Mouse (Mus musculus): ENCODE results near the gene Sephs2.
"Not testable (repeated sequence)": the region's sequence is repeated elsewhere in the genome, so short reads cannot be mapped to it uniquely, and the experiment has no call there.

Sephs2 gene

DNA sequence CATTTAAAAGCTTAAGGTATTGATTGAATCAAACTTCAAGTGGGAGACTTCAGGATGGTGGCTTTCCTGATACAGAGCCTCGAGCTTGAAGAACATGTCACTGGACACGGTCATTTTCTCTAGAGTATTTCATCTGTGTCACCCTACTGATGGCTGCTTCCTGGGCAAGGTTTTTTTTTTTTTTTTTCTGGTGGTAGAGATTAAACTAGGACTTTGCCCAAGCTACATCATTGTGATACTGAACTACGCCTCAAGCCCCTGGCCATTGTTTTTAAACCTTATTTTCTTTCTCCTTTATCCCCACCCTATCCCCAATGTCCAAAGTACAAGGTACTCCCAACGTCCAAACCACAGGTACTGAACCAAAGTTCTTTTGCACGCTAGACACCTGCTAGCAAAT is 3.2 kb downstream of the Sephs2 start:
- no peak for DNase-seq (ENCODE audit: low read depth, low spot score)

DNA sequence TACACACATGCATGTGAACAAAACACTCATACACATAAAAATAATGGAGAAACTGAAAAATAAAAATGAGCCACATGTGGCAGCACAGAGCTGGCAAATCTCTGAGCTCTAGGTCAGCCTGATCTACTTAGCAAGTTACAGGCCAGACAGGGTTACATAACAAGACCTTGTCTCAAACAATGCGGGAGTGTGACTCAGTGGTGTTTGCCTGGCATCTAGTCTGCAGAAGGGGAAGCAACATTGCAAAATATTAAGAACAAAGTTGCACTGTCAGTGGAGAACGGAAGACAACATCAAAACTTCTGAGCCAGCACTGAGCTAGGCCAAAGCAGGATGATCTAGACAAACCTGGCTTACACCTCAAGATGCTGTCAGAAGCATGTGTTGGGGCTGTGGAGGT is 3.6 kb downstream of the Sephs2 start:
- DNase-seq (ENCODE audit: low read depth, low spot score), result no peak

DNA sequence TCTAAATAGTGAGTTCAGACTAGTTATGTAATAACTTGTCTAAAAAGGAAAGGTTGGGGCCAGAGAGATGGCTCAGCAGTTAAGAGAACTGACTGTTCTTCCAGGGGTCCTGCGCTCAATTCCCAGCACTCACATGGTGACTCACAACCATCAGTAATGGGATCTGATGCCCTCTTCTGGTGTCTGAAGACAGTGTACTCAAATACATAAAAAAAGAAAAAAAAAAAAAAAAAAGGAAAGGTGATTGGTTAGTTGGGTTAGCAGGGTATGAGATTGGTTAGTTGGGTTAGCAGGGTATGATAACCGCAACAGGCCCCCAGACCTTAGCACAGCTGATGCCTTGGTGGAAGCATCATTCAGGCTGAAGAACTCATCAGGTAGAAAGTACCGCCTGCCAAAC is 10.3 kb downstream of the Sephs2 start:
- DNase-seq (ENCODE audit: low read depth, low spot score), result no peak

DNA sequence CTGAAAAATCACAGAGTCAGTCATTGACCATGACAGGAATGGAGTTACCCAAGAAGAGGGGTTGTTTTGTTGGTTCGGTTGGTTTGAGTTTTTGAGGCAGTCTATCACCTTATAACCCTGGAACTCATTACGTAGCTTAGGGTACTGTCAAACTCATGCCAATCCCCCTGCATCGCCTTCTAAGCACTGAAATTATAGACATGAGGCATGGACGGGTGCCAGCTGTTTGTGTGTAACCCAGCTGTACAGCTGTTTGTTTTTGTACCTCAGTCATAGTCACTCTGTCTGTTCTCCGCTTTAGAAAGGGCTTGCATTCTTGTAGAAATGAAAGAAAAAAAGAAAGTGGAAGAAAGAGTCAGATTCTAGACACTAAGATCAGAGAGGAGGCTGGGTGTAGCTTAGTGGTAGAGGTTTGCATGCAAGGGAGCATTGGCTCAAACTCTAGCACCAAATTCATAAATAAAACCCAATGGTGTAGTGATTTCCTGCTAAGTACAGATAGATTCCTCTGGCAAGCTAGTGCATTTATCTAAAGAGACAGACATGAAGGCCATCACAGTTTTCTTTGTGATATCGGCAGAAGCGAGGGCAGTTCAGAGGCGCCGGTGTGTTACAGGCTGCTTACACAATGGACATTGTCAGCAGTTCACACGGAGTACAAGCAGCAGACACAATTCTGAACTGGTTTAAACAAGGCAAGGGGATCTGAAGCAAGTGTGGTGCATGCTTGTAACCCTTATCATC is 11.5 kb downstream of the Sephs2 start:
- no peak for DNase-seq (ENCODE audit: low read depth, low spot score)

DNA sequence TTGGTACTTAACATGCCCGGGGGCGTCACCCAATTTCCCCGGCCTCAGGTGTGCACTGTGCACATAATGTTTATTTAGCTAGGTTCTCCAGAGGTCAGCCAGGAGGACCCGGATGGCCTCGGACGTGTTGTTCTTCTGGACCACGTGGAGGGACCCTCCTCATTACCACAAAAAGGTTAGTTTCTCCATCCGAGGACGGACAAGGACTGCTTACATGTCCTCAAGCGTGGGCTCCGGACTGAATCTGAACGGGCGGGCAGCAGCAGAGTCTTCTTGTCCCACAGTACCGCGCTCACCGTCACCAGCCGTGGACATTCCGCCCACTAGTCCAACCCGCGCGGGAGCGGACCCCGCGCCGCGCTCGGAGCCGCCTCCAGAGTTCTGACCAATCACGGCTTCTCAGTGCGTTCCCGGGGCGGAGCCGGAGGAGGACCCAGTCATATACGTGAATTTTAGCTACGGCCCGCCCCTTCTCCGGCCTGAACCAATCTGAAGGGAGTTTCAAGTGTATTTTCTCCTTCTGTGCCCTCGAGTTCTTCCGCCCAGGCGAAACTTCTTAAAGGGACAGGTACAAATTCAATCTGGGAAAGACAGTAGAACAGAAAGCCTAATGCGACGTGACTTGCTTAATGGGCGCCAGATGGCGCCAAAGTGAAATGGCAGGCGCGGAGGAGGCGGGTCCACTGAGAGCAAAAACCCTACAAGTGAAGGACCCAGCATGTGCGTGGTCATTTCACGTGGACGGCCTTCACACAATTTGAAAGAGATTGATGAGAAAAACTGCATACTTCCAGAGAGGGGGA is 13.3 kb downstream of the Sephs2 start, which contains the start of gene Dctpp1:
Gene Dctpp1, minus strand, starts transcription at position 401 of the 803 bp plus-strand sequence.
- peak; percentile 99 for DNase-seq (ENCODE audit: low read depth, low spot score)

DNA sequence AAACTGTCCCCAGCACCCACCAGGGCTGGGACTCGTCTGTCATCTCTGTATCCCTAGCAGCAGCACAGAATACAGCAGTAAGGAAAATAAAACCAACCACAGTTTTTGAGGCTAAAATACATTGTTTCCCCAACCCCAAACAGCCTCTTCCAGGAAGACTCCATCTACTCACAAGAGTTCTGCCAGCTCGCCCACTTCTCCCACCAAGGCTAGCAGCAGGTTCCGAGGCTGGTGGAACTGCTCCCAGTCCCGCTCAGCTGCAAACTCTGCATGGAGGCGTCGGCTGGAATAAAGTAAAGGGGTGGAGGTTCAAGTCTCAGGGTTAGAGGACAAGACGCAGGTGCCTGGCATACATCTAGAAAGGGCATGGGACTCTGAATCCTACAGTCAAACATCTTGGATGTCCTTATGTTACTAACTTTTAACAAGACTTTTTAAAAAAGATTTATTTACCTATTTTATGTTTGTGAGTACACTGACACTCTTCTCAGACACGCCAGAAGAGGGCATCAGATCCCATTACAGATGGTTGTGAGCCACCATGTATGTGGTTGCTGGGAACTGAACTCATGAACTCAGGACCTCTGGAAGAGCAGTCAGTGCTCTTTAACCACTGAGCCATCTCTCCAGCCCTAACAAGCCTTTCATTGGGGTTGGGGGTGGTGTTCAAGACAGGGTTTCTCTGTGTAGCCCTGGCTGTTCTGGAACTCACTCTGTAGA is 14.5 kb downstream of the Sephs2 start:
- no peak for DNase-seq (ENCODE audit: low read depth, low spot score)

DNA sequence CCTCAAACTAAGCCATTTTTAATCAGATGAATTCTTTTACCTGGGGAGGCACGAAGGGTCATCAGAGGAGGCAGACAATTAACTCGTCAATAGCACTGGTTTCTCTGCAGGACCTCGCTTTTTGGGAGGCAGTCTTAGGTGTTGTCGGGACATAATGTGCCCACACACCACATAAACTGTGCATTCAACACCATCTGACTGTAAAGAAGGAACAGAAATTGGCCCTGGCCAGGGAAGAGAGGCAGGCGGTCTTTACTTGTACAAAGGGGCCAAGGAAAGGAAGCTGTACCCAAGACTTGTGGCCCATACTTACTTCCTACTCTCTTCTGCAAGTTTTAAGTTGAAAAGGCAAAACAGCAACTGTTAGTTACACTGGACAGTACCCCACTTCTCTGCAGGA is 17.3 kb downstream of the Sephs2 start:
- DNase-seq (ENCODE audit: low read depth, low spot score), result no peak

DNA sequence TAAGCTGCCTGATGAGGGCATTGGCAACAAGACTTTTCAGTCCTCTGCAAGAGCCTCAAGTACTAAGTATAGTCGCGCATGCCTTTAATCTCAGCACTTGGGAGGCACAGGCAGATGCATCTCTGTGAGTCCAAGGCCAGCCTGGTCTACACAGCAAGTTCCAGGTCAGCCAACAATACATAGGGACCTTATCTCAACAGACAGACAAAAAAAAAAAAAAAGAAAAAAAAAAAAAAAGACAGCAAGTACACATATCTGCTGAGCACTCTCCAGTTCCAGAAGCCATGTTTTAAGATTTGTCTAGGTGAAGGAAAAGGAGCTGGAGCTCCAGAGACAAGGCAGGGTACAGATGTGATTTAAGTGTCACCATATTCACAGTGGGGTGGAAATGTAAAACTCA is 17.9 kb downstream of the Sephs2 start:
- DNase-seq (ENCODE audit: low read depth, low spot score), result no peak

DNA sequence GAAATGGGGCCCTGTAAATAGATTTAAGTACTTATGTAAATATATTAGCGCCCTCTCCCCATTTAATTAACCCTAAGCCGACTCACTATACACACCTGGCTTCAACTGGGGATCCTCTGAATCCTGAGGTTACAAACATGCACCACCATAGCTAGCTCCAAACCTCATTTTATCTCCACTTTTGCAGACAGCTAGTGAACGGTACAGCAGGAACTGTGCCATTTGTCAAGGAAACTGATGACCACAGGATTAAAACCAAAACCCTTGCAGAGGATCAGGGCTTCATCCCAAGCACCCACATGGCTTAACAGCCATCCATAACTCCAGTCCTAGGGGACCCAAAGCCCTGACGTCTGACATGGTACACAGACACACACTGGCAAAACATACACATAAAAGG is 18.8 kb downstream of the Sephs2 start:
- DNase-seq (ENCODE audit: low read depth, low spot score), result no peak

DNA sequence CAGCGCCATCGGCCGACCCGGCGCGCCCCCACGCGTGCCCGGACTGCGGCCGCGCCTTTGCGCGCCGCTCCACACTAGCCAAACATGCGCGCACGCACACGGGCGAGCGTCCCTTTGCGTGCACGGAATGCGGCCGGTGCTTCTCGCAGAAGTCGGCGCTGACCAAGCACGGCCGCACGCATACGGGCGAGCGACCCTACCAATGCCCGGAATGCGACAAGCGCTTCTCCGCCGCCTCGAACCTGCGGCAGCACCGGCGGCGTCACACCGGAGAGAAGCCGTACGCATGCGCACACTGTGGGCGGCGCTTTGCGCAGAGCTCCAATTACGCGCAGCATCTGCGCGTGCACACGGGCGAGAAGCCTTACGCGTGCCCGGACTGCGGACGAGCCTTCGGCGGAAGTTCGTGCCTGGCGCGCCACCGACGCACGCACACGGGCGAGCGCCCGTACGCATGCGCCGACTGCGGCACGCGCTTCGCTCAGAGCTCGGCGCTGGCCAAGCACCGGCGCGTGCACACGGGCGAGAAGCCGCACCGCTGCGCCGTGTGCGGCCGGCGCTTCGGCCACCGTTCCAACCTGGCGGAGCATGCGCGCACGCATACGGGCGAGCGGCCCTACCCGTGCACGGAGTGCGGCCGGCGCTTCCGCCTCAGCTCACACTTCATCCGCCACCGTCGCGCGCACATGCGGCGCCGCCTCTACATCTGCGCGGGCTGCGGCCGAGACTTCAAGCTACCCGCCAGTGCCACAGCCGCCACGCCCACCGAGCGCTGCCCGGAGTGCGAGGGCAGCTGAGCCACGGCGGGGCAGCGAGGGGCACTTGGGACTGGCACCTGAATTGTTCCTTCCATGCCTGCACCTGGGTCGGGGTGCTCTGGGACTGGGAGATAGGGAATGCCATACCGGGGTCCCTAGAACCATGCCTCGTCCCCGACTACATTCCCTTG is 19.8 kb downstream of the Sephs2 start:
- DNase-seq (ENCODE audit: low read depth, low spot score), result peak; percentile 99

DNA sequence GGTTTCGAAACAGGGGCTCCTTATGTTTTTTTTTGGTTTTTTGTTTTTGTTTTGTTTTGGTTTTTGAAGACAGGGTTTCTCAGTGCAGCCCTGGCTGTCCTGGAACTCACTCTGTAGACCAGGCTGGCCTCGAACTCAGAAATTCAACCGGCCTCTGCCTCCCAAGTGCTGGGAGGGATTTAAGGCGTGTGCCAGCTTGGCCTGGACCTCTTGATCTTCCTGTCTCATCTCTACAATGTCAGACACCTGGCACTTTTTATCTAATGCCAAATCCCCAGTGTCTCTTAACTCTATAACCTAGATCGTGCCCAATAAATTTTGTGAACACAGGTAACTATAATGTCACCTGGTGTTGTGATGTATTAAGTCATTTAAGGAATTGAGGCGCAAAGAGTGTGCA is 20.5 kb downstream of the Sephs2 start:
- no peak for DNase-seq (ENCODE audit: low read depth, low spot score)

DNA sequence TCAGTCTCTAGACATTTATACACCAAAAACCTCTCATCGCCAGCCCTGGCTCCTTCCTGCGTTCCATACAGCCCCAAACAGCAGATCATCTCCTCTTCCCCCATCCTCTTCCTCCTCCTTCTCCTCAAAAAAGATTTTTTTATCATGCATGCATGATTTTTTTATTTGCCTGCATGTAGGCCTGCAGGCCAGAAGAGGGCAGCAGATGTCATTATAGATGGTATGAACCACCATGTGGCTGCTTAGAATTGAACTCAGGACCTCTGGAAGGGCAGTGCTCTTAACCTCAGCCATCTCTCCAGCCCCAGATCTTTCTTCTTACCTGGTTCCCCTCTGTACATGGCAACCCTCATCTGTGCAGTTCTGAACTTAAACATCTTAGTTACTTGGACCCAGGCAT is 21.4 kb downstream of the Sephs2 start:
- peak; percentile 42 for DNase-seq (ENCODE audit: low read depth, low spot score)

DNA sequence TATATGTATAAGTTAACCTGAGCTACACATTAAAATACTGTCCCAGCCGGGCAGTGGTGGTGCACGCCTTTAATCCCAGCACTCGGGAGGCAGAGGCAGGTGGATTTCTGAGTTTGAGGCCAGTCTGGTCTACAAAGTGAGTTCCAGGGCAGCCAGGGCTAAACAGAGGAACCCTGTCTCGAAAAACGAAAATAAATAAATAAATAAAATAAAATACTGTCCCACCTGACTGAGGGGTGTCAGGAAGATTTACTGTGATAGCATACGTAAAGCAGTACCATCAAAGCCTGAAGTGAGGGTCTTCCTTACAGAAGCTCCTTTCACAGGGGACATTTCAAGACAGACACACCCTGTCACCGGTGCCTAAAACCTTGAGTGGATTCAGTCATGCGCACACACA is 23.3 kb downstream of the Sephs2 start:
- not testable (repeated sequence) for DNase-seq (ENCODE audit: low read depth, low spot score)

DNA sequence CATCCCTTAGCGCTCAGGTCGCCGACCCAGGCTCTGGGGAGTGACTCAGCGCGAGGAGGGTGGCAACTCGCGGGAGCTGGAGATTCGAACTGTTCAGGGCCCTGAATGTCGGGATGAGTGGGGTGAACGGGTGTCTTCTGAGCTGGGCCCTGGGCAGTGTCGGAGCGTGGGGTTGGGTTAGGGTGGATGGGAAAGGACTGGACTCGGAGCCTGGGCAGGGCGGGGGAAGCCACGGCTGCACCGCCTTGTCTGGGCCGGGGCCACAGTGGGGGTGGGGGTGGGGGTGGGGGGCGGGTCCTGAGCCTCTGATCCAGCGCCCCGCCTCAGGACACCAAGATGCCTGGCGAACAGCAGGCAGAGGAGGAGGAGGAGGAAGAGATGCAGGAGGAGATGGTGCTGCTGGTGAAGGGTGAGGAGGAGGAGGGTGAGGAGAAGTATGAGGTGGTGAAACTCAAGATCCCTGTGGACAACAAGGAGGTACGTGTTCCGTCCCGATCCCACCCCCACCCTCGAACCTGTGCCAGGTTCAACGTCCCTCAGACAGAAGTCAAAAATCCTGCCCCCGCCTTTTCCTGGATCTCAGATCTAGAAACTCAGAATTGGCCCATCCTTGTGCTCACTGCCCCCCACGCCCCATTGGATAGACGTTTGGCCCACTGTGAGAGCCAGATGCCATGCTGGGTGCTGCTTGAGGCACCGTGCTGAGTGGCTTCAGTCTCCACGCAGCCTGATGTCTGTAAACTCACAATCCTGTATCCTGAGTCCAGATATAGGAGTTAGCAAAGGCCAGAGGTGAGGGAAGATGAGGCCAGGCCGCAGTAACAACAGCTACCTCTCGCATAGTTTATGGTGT is 29.0 kb downstream of the Sephs2 start:
- no peak for DNase-seq (ENCODE audit: low read depth, low spot score)

DNA sequence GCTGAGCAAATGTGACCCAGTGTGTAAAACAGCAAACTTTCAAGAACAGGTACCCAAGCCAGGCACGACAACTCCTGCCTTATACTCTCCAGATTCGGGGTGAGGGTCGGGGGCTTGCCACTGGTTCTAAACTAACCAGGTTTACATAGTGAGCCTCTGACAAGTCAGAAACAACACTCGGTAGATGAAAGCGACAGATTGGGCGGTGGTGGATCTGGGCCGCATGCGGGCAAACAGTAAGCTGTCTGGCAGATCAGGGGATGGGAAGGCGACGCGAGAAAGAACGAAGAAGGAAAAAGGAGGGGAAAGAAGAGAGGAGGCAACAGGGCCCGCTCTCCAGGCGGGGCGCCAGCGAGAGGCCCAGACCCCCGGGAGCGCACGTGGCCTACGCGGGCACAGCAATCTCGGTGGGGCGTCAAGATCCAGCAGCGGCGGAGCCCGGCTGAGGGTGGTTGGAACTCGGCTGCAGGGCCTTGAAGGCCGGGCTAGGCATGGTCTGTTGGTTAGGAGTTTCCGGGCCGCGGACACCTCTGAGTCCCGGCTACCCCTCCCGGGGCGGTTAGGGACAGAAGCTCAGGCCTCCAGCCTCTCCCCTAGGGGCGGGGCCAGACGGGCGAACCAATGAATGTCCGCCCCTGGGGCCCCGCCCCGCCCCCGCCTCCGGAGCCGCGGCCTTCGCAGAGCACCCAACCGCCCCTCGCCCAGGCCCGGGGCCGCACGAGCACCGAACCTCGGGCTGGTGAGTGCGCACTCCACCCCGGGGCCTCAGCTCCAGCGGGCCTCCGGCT is 29.8 kb downstream of the Sephs2 start, which contains the start of gene Zfp771:
Gene Zfp771, plus strand, starts transcription at position 405 of the 788 bp plus-strand sequence.
- peak; percentile 84 for DNase-seq (ENCODE audit: low read depth, low spot score)

DNA sequence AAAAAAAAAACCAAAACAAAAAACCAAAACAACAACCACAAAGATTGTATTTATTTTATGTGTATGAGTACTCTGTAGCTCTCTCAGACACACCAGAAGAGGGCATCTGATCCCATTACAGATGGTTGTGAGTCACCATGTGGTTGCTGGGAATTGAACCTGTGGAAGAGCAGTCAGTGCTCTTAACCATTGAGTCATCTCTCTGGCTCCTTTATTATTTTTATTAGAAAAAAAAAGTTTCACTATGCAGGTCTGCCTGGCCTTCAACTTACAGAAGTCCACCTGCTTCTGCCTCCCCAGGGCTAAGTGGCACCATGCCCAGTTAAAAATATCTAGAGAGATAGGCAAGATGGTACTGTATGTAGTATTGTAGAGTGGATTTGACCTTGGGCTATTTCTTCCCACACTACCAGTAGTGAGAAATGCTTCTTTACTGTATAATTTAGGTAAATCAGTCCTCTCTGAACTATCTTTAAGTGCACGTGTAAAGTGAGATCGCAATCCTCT is 30.4 kb downstream of the Sephs2 start:
- DNase-seq (ENCODE audit: low read depth, low spot score), result no peak

DNA sequence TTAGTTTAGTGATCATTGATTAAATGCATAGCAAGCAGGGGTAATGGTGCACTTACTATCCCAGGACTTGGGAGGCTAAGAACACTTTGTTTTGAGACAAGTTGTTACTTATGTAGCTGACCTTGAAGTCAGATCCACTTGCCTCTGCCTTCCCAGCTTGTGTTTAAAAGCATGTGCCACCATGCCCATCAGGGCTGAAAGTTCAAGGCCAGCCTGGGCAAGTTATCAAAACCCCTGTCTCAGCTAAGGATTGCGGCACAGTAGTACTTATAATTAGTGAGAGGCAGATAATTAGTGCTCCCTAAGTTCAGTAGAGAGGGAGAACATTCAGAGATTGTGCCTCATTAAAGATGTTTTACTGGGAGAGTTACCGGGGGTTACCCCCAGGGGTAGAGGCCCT is 39.1 kb downstream of the Sephs2 start:
- no peak for DNase-seq (ENCODE audit: low read depth, low spot score)

DNA sequence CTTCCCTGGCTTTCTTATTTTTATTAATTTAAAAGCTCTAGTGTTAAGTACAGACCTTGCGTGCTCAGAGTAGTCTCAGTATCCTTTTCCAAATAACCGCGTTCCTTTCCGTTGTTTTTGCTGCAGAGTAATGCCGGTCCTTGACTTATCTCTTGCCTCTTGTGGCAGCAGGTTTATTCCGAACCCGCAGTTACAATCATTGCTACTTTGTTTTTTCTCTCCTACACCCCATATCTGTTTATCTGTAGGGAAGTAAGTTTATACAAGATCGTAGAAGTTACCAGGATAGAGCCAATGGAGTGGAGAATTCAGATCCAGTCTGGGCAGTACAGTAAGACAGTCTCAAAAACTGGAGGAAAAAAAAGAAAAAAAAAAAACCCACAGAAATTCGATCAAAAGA is 40.1 kb downstream of the Sephs2 start:
- DNase-seq (ENCODE audit: low read depth, low spot score), result no peak

DNA sequence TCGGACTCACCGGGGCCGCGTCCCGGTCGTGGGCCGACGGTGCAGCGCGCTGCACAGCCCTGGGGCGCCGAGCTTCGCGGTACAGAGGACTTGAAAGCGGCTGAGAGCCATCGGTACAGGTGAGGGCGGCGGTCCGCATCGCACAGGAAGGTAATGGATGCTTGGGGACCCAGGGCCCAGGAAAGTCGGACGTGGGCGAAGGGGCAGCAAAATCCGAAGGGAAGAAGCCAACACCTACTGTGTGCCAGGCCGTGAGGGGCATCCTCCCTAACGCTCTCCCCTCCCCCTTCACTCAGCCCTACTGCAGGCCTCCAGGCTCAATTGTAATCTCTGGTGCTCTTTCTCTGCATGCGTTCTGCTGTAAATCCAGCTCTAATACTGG is 40.5 kb downstream of the Sephs2 start:
- no peak for DNase-seq (ENCODE audit: low read depth, low spot score)

Measured in forelimb bud, embryonic 11.5 days (tissue).